Mouse (Mus musculus): ENCODE data around the gene Rmnd5a. TPM values are rescaled to one million over a fixed set of nuclear protein-coding genes. Genes with fewer than 3 reads are reported as not detected.

Gene Rmnd5a
- polyA plus RNA-seq, 1 experiment from 2014 or later = 8.4 TPM

DNA sequence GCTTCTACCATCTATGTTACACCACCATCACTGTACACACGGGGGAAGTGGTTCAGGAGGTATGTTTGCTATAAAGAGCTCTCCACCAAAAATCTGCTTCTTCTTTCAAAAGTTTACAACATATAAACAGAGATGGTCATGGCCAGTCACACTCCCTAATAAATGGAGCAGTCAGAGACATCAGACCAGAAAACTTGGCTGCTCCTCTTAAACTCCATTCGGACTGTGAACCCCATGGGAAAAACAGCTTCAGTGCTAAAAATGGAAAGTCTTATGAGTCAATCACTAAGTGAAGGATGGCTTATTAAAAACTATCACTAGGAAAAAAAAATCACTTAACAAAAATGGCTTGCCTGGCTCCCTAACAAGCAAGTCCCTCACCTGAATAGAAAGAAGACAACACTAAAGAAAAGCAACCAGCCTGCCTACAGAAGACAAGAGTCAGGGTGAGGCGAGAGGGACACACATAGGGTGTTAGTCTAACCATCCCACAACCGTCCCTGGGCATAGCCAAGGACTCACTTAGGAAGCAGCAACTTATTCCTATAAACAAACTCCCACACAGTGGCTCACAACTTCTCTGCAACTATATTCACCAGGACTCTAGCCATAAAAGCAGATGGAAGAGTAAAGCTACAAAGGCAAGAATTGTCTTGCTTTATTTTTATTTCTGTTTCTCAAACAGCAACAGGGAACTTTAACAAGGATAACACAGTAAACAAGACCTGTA, 12.3 kb downstream of the Rmnd5a start:
- H3K4me1 ChIP-seq = no peaks in the 10 kb centered on the region
- no peak for DNase-seq (ENCODE audit: extremely low spot score, low spot score)
- WGBS = 91% methylated on average over 4 of the region's 4 CpGs
- no peaks in the 10 kb centered on the region for H3K9me3 ChIP-seq
- H3K4me3 ChIP-seq = no peak overlapping the region
- H3K36me3 ChIP-seq (replicated peaks) = peaks cover 31% of the 10 kb centered on the region
- H3K27ac ChIP-seq = no peak overlapping the region
- no peaks in the 10 kb centered on the region for H3K27me3 ChIP-seq (ENCODE audit: poor library complexity, severe bottlenecking)

DNA sequence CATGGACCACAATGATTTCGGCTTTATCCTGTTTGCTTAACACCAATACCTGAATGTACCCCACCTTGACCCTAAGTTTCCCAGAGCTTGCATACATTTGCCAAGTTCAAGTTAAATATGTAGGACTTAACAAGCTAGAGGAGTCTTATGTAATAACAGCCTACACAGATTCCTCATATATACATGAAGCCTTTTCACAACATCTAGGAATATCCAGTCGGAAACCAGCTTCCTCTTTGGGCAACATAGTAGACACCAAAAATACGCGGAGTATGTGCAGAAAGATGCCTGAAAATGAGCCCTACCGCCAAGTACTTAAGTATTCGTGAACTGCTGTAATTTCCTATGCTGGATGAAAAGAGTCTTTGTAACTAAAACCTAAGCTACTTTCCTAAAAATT, 14.8 kb downstream of the Rmnd5a start:
- Histone ChIP-seq H3K36me3 (replicated peaks) (peaks cover 31% of the 10 kb centered on the region), H3K4me1 (no peaks in the 10 kb centered on the region), H3K27me3 (ENCODE audit: poor library complexity, severe bottlenecking) (no peaks in the 10 kb centered on the region), H3K9me3 (no peaks in the 10 kb centered on the region), H3K27ac (no peak overlapping the region), H3K4me3 (no peak overlapping the region)
- DNase-seq (ENCODE audit: extremely low spot score, low spot score) = no peak
- 95% methylated on average over 6 of the region's 6 CpGs for WGBS

DNA sequence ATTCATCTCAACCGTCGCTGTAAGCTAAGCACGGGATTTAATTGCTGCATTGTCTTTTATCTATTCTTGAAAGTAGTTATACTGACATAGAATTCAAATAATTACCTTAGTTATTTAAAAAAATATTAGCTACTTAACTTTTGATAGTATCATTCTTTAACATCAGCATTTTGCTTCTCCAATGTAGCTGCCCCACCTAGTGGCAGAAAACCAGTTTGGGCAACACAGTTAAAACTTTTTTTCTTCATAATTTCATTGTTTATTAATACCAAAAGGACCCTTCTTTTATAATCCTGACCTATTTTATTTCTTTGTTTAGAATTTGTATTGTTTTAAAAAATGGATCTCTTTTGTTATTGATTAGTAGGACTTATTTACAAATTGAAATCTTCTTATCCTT, 17.3 kb downstream of the Rmnd5a start:
- Histone ChIP-seq H3K9me3 (no peaks in the 10 kb centered on the region), H3K4me3 (no peak overlapping the region), H3K36me3 (replicated peaks) (peaks cover 33% of the 10 kb centered on the region), H3K27me3 (ENCODE audit: poor library complexity, severe bottlenecking) (no peaks in the 10 kb centered on the region), H3K27ac (no peak overlapping the region), H3K4me1 (no peaks in the 10 kb centered on the region)
- no peak for DNase-seq (ENCODE audit: extremely low spot score, low spot score)
- WGBS = 91% methylated on average over 3 of the region's 3 CpGs

DNA sequence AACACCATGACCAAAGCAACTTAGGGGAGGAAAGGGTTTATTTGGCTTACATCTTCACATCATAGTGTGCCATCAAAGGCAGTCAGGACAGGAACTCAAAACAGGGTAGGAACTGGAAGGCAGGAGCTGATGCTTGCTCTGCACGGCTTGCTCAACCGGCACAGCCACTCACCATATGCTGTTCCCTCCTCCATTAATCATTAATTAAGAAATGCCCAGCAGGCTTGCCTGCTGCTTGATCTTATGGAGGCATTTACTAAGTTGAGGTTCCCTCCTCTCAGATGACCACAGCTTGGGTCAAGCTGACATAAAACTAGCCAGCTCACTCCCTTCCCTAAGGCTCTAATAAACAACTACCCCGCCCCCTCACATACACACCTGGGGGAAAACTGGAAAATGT, 18.3 kb downstream of the Rmnd5a start:
- no peak overlapping the region for H3K27ac ChIP-seq
- no peaks in the 10 kb centered on the region for H3K4me1 ChIP-seq
- H3K27me3 ChIP-seq (ENCODE audit: poor library complexity, severe bottlenecking) = no peaks in the 10 kb centered on the region
- no peaks in the 10 kb centered on the region for H3K9me3 ChIP-seq
- H3K36me3 ChIP-seq (replicated peaks) = peaks cover 28% of the 10 kb centered on the region
- WGBS = 87% methylated on average over 3 of the region's 3 CpGs
- DNase-seq (ENCODE audit: extremely low spot score, low spot score) = no peak
- H3K4me3 ChIP-seq = no peak overlapping the region

DNA sequence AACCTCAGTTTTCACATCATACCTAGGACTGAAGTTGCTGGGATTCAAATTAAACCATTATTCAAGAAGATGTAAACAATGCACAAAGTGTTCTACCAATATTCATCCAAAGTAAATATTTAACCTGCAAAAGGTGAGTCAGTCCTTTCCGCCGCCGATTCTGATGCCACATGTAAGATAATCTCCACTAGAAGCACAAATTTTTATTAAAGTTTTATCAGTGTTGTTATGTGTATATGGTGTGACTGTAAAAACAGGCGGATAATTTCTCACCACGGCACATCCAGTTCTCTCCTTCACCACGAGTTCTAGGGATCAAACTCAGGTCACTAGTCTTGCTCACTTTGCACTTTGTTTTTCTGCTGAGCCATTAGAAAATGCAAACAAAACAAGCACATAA, 19.6 kb downstream of the Rmnd5a start:
- peaks cover 19% of the 10 kb centered on the region for H3K36me3 ChIP-seq (replicated peaks)
- 94% methylated on average over 6 of the region's 6 CpGs for WGBS
- no peak overlapping the region for H3K4me3 ChIP-seq
- H3K27ac ChIP-seq = no peak overlapping the region
- H3K27me3 ChIP-seq (ENCODE audit: poor library complexity, severe bottlenecking) = no peaks in the 10 kb centered on the region
- DNase-seq (ENCODE audit: extremely low spot score, low spot score) = no peak
- H3K9me3 ChIP-seq = no peaks in the 10 kb centered on the region
- no peaks in the 10 kb centered on the region for H3K4me1 ChIP-seq

DNA sequence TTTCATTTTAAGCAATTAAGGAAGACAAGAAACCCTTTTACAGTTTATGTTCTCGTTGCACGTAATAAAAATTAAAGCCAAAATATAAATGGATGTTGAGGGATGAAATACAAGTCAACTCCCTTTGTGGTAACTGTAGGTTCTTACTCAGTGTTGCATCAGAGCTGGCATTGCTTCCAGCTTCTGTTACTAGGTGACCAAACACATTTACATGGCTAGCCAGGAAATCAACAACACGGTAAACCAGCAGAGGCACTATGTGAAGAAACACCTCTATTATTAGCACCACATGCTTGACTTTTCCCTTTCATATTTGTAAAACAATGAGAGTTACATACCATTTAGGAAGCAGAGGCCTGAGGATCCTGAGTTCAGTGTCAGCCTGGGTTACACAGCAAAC, 21.6 kb downstream of the Rmnd5a start:
- no peak overlapping the region for H3K4me3 ChIP-seq
- H3K9me3 ChIP-seq = no peaks in the 10 kb centered on the region
- WGBS = 94% methylated on average over 3 of the region's 3 CpGs
- no peak for DNase-seq (ENCODE audit: extremely low spot score, low spot score)
- H3K27me3 ChIP-seq (ENCODE audit: poor library complexity, severe bottlenecking) = no peaks in the 10 kb centered on the region
- peaks cover 16% of the 10 kb centered on the region for H3K36me3 ChIP-seq (replicated peaks)
- H3K4me1 ChIP-seq = no peaks in the 10 kb centered on the region
- no peak overlapping the region for H3K27ac ChIP-seq

DNA sequence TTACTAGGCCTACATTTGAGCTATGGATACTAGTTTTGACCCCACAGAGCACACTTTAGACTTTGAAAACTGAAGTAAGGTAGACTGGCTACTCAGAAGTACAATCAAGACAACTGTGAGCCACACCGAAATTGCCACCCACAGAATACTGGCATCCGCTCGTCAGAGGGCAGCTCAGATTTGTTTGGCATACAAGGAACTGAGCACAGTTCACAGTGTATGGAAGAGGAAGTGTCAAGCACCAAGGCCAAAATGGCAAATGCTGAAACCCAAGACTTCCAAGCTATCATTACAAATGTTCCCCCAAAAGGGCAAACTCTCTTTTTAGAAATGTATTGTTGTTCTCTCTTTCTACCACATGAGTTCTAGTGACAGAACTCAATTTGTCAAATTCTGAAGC, 25.0 kb downstream of the Rmnd5a start:
- H3K9me3 ChIP-seq = no peaks in the 10 kb centered on the region
- DNase-seq (ENCODE audit: extremely low spot score, low spot score) = no peak
- WGBS = 90% methylated on average over 3 of the region's 3 CpGs
- H3K27me3 ChIP-seq (ENCODE audit: poor library complexity, severe bottlenecking) = no peaks in the 10 kb centered on the region
- H3K4me1 ChIP-seq = no peaks in the 10 kb centered on the region
- H3K36me3 ChIP-seq (replicated peaks) = peaks cover 33% of the 10 kb centered on the region
- H3K27ac ChIP-seq = no peak overlapping the region
- H3K4me3 ChIP-seq = no peak overlapping the region

DNA sequence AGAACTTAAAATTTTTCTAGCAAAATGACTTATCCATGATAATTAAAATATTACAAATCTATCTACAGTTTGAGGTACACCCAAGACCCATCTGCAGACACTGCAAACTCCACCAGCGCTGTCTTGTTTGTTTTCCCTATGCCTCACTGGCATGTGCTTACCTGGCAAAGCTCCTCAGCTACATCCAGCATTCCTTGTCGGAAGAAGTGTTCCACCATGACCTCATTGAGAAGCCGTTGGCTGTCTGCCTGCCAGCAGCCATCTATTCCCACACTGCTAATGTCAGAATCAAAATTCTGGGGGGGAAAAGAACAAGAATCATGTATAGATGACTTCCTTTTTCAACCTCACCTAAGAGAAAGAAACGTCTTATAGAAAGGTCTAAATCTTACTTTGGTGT, 25.8 kb downstream of the Rmnd5a start:
- Histone ChIP-seq H3K27ac (no peak overlapping the region), H3K27me3 (ENCODE audit: poor library complexity, severe bottlenecking) (no peaks in the 10 kb centered on the region), H3K4me3 (no peak overlapping the region), H3K4me1 (no peaks in the 10 kb centered on the region), H3K9me3 (no peaks in the 10 kb centered on the region), H3K36me3 (replicated peaks) (peaks cover 40% of the 10 kb centered on the region)
- 90% methylated on average over 4 of the region's 4 CpGs for WGBS
- no peak for DNase-seq (ENCODE audit: extremely low spot score, low spot score)

DNA sequence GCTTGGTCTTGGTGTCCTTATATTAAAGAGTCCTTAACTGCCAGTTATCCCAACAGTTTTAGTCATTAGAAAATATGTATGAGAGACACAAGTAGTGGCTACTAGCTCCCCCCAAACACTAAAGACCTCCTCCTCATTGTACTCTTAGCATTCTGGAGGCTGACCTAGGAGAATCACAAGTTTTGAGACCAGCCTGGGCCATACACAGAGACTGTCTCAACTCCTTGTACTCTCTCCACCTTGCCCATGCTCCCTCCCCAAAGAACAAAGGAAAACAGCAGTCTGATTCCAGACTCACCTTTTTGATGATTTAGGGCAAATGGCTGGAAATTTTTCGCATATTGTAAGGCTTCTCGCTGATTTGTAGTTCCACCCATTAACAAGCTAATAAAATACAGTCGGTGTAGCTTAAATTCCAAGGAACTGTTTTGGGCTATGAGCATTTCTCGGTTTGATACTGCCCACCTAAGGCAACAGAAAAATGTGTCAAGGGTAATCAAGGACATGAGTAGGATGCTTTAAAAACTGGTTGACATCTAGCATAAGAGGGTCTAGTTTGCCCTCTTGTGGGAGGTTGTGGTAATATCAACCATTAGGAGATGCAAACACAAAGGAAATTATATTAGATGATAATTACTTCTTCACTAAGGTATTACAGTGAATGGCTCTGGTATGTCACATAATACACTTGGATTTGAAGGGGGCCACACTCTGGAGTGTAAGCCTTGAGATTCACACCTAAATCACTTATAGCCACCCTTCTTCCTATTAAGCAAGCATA, 41.4 kb downstream of the Rmnd5a start:
- Histone ChIP-seq H3K4me3 (no peak overlapping the region), H3K27ac (no peak overlapping the region), H3K27me3 (ENCODE audit: poor library complexity, severe bottlenecking) (no peaks in the 10 kb centered on the region), H3K36me3 (replicated peaks) (peaks cover 41% of the 10 kb centered on the region), H3K9me3 (no peaks in the 10 kb centered on the region), H3K4me1 (no peaks in the 10 kb centered on the region)
- DNase-seq (ENCODE audit: extremely low spot score, low spot score) = no peak
- 87% methylated on average over 4 of the region's 4 CpGs for WGBS

DNA sequence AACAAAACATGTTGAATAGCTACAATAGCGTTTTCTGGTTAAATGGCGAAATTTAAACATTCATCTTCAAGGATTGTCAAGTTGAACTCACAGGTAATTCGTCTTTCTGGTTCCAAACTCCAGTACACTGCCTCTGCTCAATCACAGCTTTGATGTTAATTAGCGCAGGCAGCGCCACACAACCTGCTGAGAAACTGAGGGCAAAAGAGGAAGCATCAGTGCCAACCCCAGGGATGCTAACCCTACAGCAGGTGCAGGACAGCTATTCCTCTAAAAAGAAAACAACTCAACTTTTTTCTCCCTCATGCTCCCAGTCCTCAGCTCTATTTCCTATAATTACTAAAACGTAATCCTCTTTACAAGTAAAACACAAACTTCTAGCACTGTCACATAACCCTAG, 43.7 kb downstream of the Rmnd5a start:
- Histone ChIP-seq H3K4me3 (no peak overlapping the region), H3K4me1 (no peaks in the 10 kb centered on the region), H3K27ac (no peak overlapping the region), H3K36me3 (replicated peaks) (peaks cover 56% of the 10 kb centered on the region), H3K27me3 (ENCODE audit: poor library complexity, severe bottlenecking) (no peaks in the 10 kb centered on the region), H3K9me3 (no peaks in the 10 kb centered on the region)
- WGBS = 90% methylated on average over 6 of the region's 6 CpGs
- DNase-seq (ENCODE audit: extremely low spot score, low spot score) = no peak

DNA sequence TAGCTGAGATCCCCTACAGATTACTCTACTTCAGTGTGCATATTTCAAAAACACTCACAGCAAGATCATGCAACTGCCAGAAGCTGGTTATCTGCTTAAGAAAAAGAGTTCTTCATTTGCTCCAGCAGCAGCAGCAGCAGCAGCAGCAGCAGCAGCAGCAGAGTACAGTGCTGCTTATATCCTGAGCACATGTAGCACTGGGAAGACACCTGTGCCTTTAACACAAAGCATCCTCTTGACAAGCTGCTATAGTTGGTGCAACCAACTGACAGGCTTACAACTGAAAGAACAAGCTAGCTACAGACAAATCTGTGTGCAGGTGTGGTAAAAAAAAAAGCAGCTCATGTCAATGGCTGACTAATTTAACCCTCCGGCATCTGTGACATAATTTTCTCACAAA, 44.4 kb downstream of the Rmnd5a start:
- Histone ChIP-seq H3K4me1 (no peaks in the 10 kb centered on the region), H3K27me3 (ENCODE audit: poor library complexity, severe bottlenecking) (no peaks in the 10 kb centered on the region), H3K9me3 (no peaks in the 10 kb centered on the region), H3K36me3 (replicated peaks) (peaks cover 63% of the 10 kb centered on the region), H3K4me3 (no peak overlapping the region), H3K27ac (no peak overlapping the region)
- WGBS = 90% methylated on average over 1 of the region's 1 CpGs
- no peak for DNase-seq (ENCODE audit: extremely low spot score, low spot score)

DNA sequence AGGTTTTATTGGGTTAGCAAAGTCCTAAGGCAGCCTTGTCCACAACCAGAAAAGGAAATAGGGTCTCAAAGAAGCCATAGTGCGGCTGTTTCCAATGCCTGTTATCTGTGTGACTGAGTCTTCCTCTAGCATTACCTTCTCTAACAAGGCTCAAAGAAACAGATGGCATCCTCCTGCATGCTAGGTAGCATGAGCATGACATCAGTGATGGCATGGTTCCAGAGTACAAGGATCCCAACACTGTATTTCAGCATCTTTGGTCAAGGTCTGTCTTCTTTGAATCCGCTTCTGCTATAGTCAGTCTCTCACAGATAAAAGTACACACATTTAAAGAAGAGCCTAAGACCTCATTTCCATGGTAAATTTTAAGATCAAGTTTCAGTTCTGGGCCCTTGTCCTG, 49.9 kb downstream of the Rmnd5a start:
- Histone ChIP-seq H3K27me3 (ENCODE audit: poor library complexity, severe bottlenecking) (no peaks in the 10 kb centered on the region), H3K4me1 (no peaks in the 10 kb centered on the region), H3K27ac (no peak overlapping the region), H3K4me3 (no peak overlapping the region), H3K36me3 (replicated peaks) (peaks cover 53% of the 10 kb centered on the region), H3K9me3 (no peaks in the 10 kb centered on the region)
- DNase-seq (ENCODE audit: extremely low spot score, low spot score) = no peak
- 94% methylated on average over 2 of the region's 2 CpGs for WGBS

DNA sequence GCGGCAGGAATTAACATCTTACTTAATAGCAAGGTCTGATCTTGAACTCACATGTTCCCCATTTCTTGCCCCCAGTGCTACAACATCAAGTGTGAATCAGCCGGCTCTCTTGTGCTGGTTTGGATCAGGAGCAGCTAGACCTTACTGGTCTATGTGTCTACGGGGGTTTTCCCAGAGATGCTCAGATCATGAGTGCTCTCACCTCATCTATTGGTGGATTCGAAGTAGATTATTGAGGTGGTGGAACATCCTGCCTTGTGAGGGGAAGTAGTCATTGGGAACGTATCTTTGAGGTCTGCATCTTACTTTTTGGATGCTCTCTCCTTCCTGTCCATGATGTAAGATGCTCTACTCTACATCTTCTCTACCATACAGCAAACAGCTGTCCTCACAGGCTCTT, 58.8 kb downstream of the Rmnd5a start:
- Histone ChIP-seq H3K27me3 (ENCODE audit: poor library complexity, severe bottlenecking) (no peaks in the 10 kb centered on the region), H3K9me3 (peaks cover 11% of the 10 kb centered on the region; the same call in 1 of the 2 replicates), H3K4me1 (no peaks in the 10 kb centered on the region), H3K27ac (no peak overlapping the region), H3K4me3 (no peak overlapping the region), H3K36me3 (replicated peaks) (no peaks in the 10 kb centered on the region)
- DNase-seq (ENCODE audit: extremely low spot score, low spot score) = no peak
- 88% methylated on average over 5 of the region's 5 CpGs for WGBS

All from forebrain, embryonic 10.5 days (tissue).